Mouse (Mus musculus) kidney, adult 2 months (tissue): Measurements from ENCODE around the gene Tuba3a. TPM values are rescaled to one million over a fixed set of nuclear protein-coding genes. Genes with fewer than 3 reads are reported as not detected.
"Not testable (repeated sequence)": the region's sequence is repeated elsewhere in the genome, so short reads cannot be mapped to it uniquely, and the experiment has no call there.

Experiments
- DNase-seq: peaks from one replicate; pipeline ENCODE4 v3.0.0; 2021
- H3K27ac ChIP-seq: fragments of 200-500 bp; 2 replicates; pipeline ENCODE4 v1.5.1; 2012; ENCODE audit warnings: low read depth, low read length, control low read depth, inconsistent platforms; ENCODE audit not compliant: insufficient read depth
- H3K27me3 ChIP-seq: fragments of 200-500 bp; replicated peaks from 2 replicates; pipeline ENCODE4 v1.6.1; 2012; ENCODE audit warnings: mild to moderate bottlenecking, moderate library complexity, low read length, inconsistent platforms; ENCODE audit not compliant: control insufficient read depth, insufficient read depth
- H3K36me3 ChIP-seq: fragments of 200-500 bp; 2 replicates; pipeline ENCODE4 v1.6.1; 2012; ENCODE audit warnings: mild to moderate bottlenecking, moderate library complexity, low read length, inconsistent platforms; ENCODE audit not compliant: control insufficient read depth, insufficient read depth
- H3K4me1 ChIP-seq: fragments of 200-500 bp; 2 replicates; pipeline ENCODE4 v1.6.1; 2011; ENCODE audit warnings: low read length; ENCODE audit not compliant: control insufficient read depth, insufficient read depth
- H3K4me3 ChIP-seq: fragments of 200-500 bp; 2 replicates; pipeline ENCODE4 v1.5.1; 2011; ENCODE audit warnings: mild to moderate bottlenecking, low read depth, low read length, control low read depth; ENCODE audit not compliant: insufficient read depth
- CTCF ChIP-seq: fragments of 200-500 bp; conservative IDR thresholded peaks from 2 replicates; pipeline ENCODE4 v1.5.1; 2011; ENCODE audit warnings: low read depth, mild to moderate bottlenecking, control low read depth, low read length, moderate library complexity, mixed read lengths; ENCODE audit not compliant: insufficient read depth, insufficient read length
- POLR2A ChIP-seq: fragments of 200-500 bp; IDR thresholded peaks from one replicate; pipeline ENCODE4 v1.6.1; 2011; ENCODE audit warnings: low read depth, low read length, control low read depth
- WGBS: fragments of 180-500 bp; shearing (Covaris S2); methylation state at CpG from one replicate; pipeline ENCODE4 v1.1.7; 2018; 5-methylcytosine and 5-hydroxymethylcytosine counted together
- polyA plus RNA-seq: library from polyadenylated mRNA; depleted of rRNA; stranded (reverse); fragments of >200 nt; gene quantifications from 2 replicates; pipeline ENCODE4 v1.2.3, GENCODE M21; 2012

Gene Tuba3a
- polyA plus RNA-seq, 1 experiment: 0.39 TPM

- 64% methylated on average over 7 of the region's 7 CpGs for WGBS
- Histone ChIP-seq H3K4me1 (no peaks in the 10 kb centered on the region; the same call in 1 of the 2 replicates), H3K4me3 (no peak overlapping the region), H3K27me3 (no peaks in the 10 kb centered on the region), H3K27ac (no peak overlapping the region), H3K36me3 (no peaks in the 10 kb centered on the region)
- no peak for DNase-seq
- TF ChIP-seq CTCF: no peak
- TF ChIP-seq POLR2A: no peak
Observed at GRCm38 (mm10) chr6:125292256-125292655, 6.4 kb upstream of the Tuba3a start.

GRCm38 (mm10) chr6:125291329-125291728 is 5.5 kb upstream of the Tuba3a start:
- Histone ChIP-seq H3K36me3 (no peaks in the 10 kb centered on the region), H3K27me3 (no peaks in the 10 kb centered on the region), H3K27ac (no peak overlapping the region), H3K4me3 (no peak overlapping the region), H3K4me1 (no peaks in the 10 kb centered on the region)
- DNase-seq: no peak
- no peak for TF ChIP-seq CTCF
- TF ChIP-seq POLR2A: no peak
- 81% methylated on average over 4 of the region's 4 CpGs for WGBS

DNA sequence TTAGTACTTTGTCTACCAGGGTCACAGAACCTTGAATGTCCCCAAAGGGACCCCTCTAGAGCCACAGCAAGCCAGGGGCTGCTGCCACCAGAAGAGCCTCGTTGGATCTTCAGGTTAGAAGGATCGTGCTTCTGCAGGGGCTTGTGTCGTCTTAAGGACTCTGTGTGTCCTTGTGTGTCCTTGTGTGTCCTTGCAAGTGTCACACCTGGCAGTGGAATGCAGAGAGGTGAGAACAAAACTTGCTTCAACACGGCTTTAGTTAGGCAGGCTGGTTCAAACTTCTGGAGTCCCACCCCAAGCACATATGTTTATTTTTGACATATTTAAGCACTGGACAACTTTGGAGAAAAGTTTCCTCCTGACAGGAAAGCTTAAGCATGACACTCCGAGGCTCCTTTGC is 2.9 kb upstream of the Tuba3a start:
- WGBS: 56% methylated on average over 5 of the region's 5 CpGs
- H3K27me3 ChIP-seq: no peaks in the 10 kb centered on the region
- no peaks in the 10 kb centered on the region for H3K4me1 ChIP-seq
- H3K4me3 ChIP-seq: no peak overlapping the region
- H3K36me3 ChIP-seq: no peaks in the 10 kb centered on the region
- no peak for TF ChIP-seq POLR2A
- no peak for DNase-seq
- no peak overlapping the region for H3K27ac ChIP-seq

DNA sequence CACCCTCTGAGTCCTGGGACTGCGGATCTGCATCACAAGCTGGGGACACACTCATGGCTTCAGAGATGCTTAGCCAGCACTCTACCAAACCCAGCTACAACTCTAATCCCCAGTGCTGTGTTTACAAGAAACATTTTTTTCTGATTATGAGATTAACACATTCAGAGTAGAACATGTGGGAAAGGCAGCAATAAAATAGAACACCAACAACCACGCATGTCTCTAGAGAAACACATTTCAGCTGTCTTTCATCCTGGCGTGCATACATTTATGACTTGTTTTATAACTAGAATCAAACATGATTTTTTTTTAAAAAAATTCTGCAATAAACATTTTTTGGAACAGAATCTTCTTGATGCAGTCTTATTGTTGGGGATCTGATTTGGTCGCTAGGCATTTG is 1.1 kb upstream of the Tuba3a start:
- H3K27ac ChIP-seq: no peak overlapping the region
- no peak for DNase-seq
- H3K4me3 ChIP-seq: no peak overlapping the region
- H3K36me3 ChIP-seq: no peaks in the 10 kb centered on the region
- TF ChIP-seq POLR2A: no peak
- no peaks in the 10 kb centered on the region for H3K27me3 ChIP-seq
- no peaks in the 10 kb centered on the region for H3K4me1 ChIP-seq
- 80% methylated on average over 4 of the region's 4 CpGs for WGBS

GRCm38 (mm10) chr6:125284751-125285150 is 1.1 kb downstream of the Tuba3a start:
- WGBS: 93% methylated on average over 7 of the region's 7 CpGs
- no peaks in the 10 kb centered on the region for H3K27me3 ChIP-seq
- H3K36me3 ChIP-seq: no peaks in the 10 kb centered on the region
- no peak for DNase-seq
- H3K4me1 ChIP-seq: no peaks in the 10 kb centered on the region
- no peak for TF ChIP-seq POLR2A
- TF ChIP-seq CTCF: no peak
- no peak overlapping the region for H3K27ac ChIP-seq
- no peak overlapping the region for H3K4me3 ChIP-seq

DNA sequence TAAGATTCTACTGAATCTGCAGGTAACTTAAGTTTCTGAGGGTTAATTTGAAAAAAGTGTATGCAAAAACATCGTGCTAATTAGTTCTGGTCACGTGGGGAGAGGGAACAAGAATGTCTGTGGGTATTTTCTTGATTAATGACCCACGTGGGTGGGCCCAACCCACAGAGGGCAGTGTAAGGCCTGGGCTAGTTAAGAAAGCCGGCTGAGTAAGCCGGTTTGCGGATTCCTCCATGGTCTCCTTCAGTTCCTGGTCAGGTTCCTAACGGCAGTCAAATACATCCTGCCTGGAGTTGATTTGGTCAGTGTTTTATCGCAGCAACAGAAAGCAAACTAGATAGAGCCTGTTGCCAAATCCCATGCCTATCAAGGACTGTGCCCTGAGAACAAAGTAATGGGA is 1.6 kb downstream of the Tuba3a start:
- 21% methylated on average over 8 of the region's 8 CpGs for WGBS
- DNase-seq: peak; percentile 45
- Histone ChIP-seq H3K4me3 (no peak overlapping the region), H3K4me1 (no peaks in the 10 kb centered on the region), H3K36me3 (no peaks in the 10 kb centered on the region), H3K27ac (no peak overlapping the region), H3K27me3 (no peaks in the 10 kb centered on the region)
- no peak for TF ChIP-seq POLR2A
- TF ChIP-seq CTCF: peak; percentile 36; the same call in 1 of the 2 replicates

DNA sequence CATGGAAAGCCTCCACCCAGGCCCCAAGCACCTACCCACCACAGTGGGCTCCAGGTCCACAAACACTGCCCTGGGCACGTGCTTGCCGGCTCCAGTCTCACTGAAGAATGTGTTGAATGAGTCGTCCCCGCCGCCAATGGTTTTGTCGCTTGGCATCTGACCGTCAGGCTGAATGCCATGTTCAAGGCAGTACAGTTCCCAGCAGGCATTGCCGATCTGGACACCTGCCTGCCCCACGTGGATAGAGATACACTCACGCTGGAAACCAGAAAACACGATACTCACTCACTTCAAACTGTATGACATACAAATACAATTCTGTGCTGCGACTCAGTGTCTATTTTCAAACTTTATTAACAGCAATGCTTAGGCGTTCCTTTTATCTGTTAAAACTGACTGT is 3.1 kb downstream of the Tuba3a start:
- not testable (repeated sequence) for H3K36me3 ChIP-seq, H3K27ac ChIP-seq, DNase-seq, H3K4me1 ChIP-seq, H3K4me3 ChIP-seq, H3K27me3 ChIP-seq
- 91% methylated on average over 13 of the region's 13 CpGs for WGBS

- H3K36me3 ChIP-seq: no peaks in the 10 kb centered on the region
Observed at GRCm38 (mm10) chr6:125279729-125280128, 6.1 kb downstream of the Tuba3a start.

More at GRCm38 (mm10) chr6:125279729-125280128, 6.1 kb downstream of the Tuba3a start:
- Histone ChIP-seq H3K4me3 (no peak overlapping the region), H3K27me3 (no peaks in the 10 kb centered on the region), H3K4me1 (no peaks in the 10 kb centered on the region), H3K27ac (no peak overlapping the region)
- TF ChIP-seq CTCF (no peak), POLR2A (no peak)
- DNase-seq: no peak
- 67% methylated on average over 8 of the region's 8 CpGs for WGBS
